Mouse (Mus musculus) megakaryocyte, embryonic 14.5 days (primary cell): Measurements from ENCODE around the gene Rps6kb1. TPM values are rescaled to one million over a fixed set of nuclear protein-coding genes. Genes with fewer than 3 reads are reported as not detected.

Source experiments
- H3K27me3 ChIP-seq: replicated peaks from 2 replicates; pipeline ENCODE3; 2012; ENCODE audit warnings: inconsistent platforms
- H3K36me3 ChIP-seq: replicated peaks from 2 replicates; pipeline ENCODE3; 2012; ENCODE audit warnings: low read length, inconsistent platforms, mixed read lengths
- H3K4me1 ChIP-seq: 2 replicates; pipeline ENCODE4 v1.6.1; 2012; ENCODE audit warnings: inconsistent platforms
- H3K4me3 ChIP-seq: replicated peaks from 2 replicates; pipeline ENCODE3; 2012; ENCODE audit warnings: moderate library complexity, mild to moderate bottlenecking, inconsistent platforms
- H3K9me3 ChIP-seq: 2 replicates; pipeline ENCODE4 v1.6.1; 2012; ENCODE audit warnings: inconsistent platforms
- FLI1 ChIP-seq: IDR thresholded peaks from 2 replicates; pipeline ENCODE4 v1.6.1; 2012; ENCODE audit warnings: low read length, inconsistent platforms, mixed read lengths
- GATA1 ChIP-seq: IDR thresholded peaks from 3 replicates; pipeline ENCODE4 v1.6.1; 2012; ENCODE audit warnings: mixed read lengths, low read length, inconsistent platforms, borderline replicate concordance
- polyA plus RNA-seq: library from polyadenylated mRNA; stranded (reverse); fragments of >175 nt; gene quantifications from 2 replicates; pipeline ENCODE4 v1.2.3, GENCODE M21; 2012; ENCODE audit warnings: low replicate concordance; ENCODE audit not compliant: insufficient read depth

The Rps6kb1 gene
- polyA plus RNA-seq: 5.3 TPM in 1 of 2 replicates, not detected in the other

DNA sequence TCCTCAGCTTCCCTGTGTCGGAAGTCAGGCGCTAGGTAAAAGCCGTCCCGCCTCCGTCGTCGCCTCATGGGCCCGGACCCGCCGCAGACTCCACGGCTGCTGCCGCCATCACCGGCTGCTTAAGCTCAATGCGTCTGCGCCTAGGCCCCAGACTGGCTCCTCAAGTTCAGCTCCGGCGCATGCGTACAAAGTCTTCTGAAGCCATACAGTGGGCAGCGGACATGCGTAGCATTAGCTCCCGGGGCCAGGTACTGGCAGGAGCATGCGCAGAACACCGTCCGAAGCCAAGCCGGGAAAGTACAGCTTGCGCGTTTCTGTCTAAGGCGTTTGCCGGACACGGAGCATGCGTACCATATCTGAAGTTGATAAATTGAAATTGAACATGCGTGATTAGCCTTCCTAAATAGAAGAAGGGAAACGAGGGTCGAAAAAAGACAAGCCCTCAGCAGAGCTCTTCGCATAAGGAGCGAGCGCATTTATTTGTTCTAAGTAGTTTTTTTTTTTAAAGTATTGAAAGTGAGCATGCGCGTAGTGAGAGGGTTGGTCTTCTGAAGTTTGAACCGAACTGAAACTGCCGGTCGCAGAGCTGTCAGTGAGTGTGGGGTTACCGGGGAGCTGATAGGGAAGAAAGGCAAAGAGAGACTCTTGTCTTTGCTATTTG lies at the start of gene Rps6kb1, which contains the start of gene Tubd1:
TSS of gene Rps6kb1 (minus strand) at position 167 of the 661 bp plus-strand sequence.
TSS of gene Tubd1 (plus strand) at position 353 of the 661 bp plus-strand sequence.
- no peaks in the 10 kb centered on the region for H3K27me3 ChIP-seq
- peaks cover 20% of the 10 kb centered on the region for H3K36me3 ChIP-seq
- peaks cover 46% of the 10 kb centered on the region for H3K4me1 ChIP-seq
- H3K9me3 ChIP-seq: no peaks in the 10 kb centered on the region
- TF ChIP-seq GATA1 (no peak), FLI1 (no peak)
- H3K4me3 ChIP-seq: peak within 1 kb of the TSS; percentile 98

GRCm38 (mm10) chr11:86593443-86593842 lies 48.8 kb upstream of the Rps6kb1 start:
- no peak for TF ChIP-seq GATA1
- no peak for TF ChIP-seq FLI1
- Histone ChIP-seq H3K36me3 (peaks cover 13% of the 10 kb centered on the region), H3K4me1 (peaks cover 91% of the 10 kb centered on the region)

DNA sequence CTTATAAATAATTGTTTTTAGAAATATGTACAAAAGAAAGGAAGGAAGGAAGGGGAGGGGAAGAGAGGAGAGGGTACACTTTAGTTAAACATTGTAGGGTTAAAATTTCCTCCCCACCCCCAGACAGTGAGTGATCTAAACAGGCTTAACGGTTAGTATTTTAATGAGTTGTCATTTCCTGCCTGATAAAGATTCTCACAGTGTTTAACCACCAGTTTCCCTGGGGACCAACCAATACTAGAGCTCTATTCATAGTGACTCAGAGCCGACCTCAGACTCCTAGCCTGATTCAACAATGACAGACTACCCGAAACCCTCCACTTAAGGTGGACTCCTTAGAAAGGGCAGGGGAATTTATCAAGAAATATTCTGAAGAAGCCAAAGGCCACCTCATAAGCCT lies 48.4 kb upstream of the Rps6kb1 start:
- H3K9me3 ChIP-seq: no peaks in the 10 kb centered on the region

More at GRCm38 (mm10) chr11:86593443-86593842, 48.8 kb upstream of the Rps6kb1 start:
- Histone ChIP-seq H3K4me3 (peak overlapping the region; percentile 62), H3K9me3 (no peaks in the 10 kb centered on the region), H3K27me3 (no peaks in the 10 kb centered on the region)

GRCm38 (mm10) chr11:86591931-86592616 lies 47.5 kb upstream of the Rps6kb1 start:
- Histone ChIP-seq H3K9me3 (no peaks in the 10 kb centered on the region), H3K27me3 (no peaks in the 10 kb centered on the region), H3K36me3 (peaks cover 12% of the 10 kb centered on the region), H3K4me3 (peak overlapping the region; percentile 77), H3K4me1 (peaks cover 95% of the 10 kb centered on the region)
- TF ChIP-seq GATA1: no peak

More for the DNA sequence above, 48.4 kb upstream of the Rps6kb1 start:
- peak overlapping the region; percentile 62 for H3K4me3 ChIP-seq
- H3K4me1 ChIP-seq: peaks cover 91% of the 10 kb centered on the region
- H3K27me3 ChIP-seq: no peaks in the 10 kb centered on the region
- H3K36me3 ChIP-seq: peaks cover 13% of the 10 kb centered on the region
- TF ChIP-seq FLI1: no peak
- no peak; the same call in 2 of the 3 replicates for TF ChIP-seq GATA1

- Histone ChIP-seq H3K36me3 (peaks cover 10% of the 10 kb centered on the region), H3K4me1 (peaks cover 88% of the 10 kb centered on the region), H3K27me3 (no peaks in the 10 kb centered on the region), H3K4me3 (peak overlapping the region; percentile 4), H3K9me3 (no peaks in the 10 kb centered on the region)
- TF ChIP-seq FLI1 (no peak), GATA1 (no peak)
Observed at GRCm38 (mm10) chr11:86591301-86591845, 46.8 kb upstream of the Rps6kb1 start.

- Histone ChIP-seq H3K4me3 (no peak overlapping the region), H3K9me3 (no peaks in the 10 kb centered on the region), H3K4me1 (peaks cover 80% of the 10 kb centered on the region), H3K27me3 (no peaks in the 10 kb centered on the region), H3K36me3 (peaks cover 9% of the 10 kb centered on the region)
- TF ChIP-seq FLI1 (no peak), GATA1 (no peak)
Observed at GRCm38 (mm10) chr11:86590579-86590978, 46.0 kb upstream of the Rps6kb1 start.

GRCm38 (mm10) chr11:86590066-86590465 lies 45.5 kb upstream of the Rps6kb1 start:
- no peak overlapping the region for H3K4me3 ChIP-seq
- no peak for TF ChIP-seq GATA1
- TF ChIP-seq FLI1: no peak

DNA sequence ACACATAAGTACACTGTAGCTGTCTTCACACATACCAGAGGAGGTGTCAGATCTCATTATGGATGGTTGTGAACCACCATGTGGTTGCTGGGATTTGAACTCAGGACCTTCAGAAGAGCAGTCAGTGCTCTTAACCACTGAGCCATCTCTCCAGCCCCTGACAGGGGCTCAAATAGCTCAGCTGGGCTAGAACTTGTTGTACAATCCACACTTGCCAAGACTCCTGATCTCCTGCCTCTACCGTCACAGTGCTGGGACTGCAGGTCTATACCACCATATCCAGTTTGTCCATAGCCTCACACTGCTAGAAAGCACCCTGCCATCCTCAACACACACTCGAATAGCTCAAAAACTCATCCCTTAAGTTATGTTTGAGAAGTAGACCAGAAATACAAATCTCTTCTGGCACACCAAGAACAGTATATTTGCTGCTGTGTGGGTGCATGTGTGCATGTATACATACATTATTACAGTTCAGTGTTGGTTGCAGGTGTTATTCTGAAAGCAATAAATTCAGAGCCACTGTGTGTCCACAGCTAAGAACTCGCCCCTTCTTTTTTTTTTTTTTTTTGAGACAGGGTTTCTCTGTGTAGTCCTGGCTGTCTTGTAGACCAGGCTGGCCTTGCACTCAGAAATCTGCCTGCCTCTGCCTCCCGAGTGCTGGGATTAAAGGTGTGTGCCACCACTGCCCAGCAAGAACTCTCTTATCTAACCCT lies 44.1 kb upstream of the Rps6kb1 start:
- no peak for TF ChIP-seq GATA1
- no peak for TF ChIP-seq FLI1

More at GRCm38 (mm10) chr11:86590066-86590465, 45.5 kb upstream of the Rps6kb1 start:
- Histone ChIP-seq H3K27me3 (no peaks in the 10 kb centered on the region), H3K4me1 (peaks cover 75% of the 10 kb centered on the region), H3K36me3 (peaks cover 12% of the 10 kb centered on the region), H3K9me3 (no peaks in the 10 kb centered on the region)

DNA sequence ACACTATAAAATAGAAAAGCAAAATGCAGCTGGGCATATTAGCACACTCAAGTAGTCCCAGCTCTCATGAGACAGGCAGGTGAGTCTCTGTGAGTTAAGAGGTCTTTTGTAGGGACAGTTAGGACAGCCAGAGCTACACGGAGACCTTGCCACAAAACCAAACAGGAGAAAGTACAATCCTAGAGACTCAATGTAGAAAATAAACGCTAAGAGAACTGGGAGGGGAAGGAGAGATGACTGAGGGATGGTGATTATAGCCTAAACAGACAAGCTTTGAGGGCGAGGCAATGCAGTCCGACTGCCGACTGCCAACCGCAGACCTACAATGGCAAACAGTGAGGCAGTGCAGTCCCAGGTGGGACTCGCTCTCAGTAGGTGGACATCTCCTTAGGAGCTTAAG lies 43.2 kb upstream of the Rps6kb1 start:
- peaks cover 33% of the 10 kb centered on the region for H3K36me3 ChIP-seq
- no peak for TF ChIP-seq FLI1
- no peak for TF ChIP-seq GATA1
- H3K4me1 ChIP-seq: peaks cover 58% of the 10 kb centered on the region
- H3K27me3 ChIP-seq: no peaks in the 10 kb centered on the region
- peak overlapping the region; percentile 93 for H3K4me3 ChIP-seq
- H3K9me3 ChIP-seq: no peaks in the 10 kb centered on the region

More for the DNA sequence above, 44.1 kb upstream of the Rps6kb1 start:
- Histone ChIP-seq H3K4me1 (peaks cover 62% of the 10 kb centered on the region), H3K27me3 (no peaks in the 10 kb centered on the region), H3K9me3 (no peaks in the 10 kb centered on the region), H3K36me3 (peaks cover 24% of the 10 kb centered on the region), H3K4me3 (peak overlapping the region; percentile 65)
